ENCODE assay signal across 23 mouse cellular contexts in genomic region chr1:37675444-37675843, GRCm38 (mm10). TPM values are rescaled to one million over a fixed set of nuclear protein-coding genes. Genes with fewer than 3 reads are reported as not detected.
DNase-seq lines count a peak whose midpoint lies in the region; ATAC-seq and TF ChIP-seq lines count a peak whose summit lies in the region.
"Had no signal": no experiment of that assay in that cellular context is flagged by ENCODE, and none has a peak within 500 bp of the region (broad histone marks: within the 10 kb centered on the region; RNA-seq: fewer than 3 reads in every experiment).

No protein-coding gene starts in this region.

- H3K36me3 ChIP-seq in intestine, postnatal 0 days (ENCODE audit: control insufficient read depth, insufficient read depth) = no peaks in the 10 kb centered on the region
- H3K36me3 ChIP-seq in intestine, embryonic 16.5 days (ENCODE audit: control insufficient read depth, insufficient read depth, low read length) = no peaks in the 10 kb centered on the region
- no peaks in the 10 kb centered on the region for H3K36me3 ChIP-seq in lung, postnatal 0 days (ENCODE audit: insufficient read depth, low read length)
- H3K36me3 ChIP-seq in stomach, postnatal 0 days (ENCODE audit: control insufficient read depth, insufficient read depth, low read length) = no peaks in the 10 kb centered on the region
- H3K36me3 ChIP-seq: embryonic facial prominence, embryonic 15.5 days; heart, embryonic 15.5 days; hindbrain, embryonic 13.5 days; midbrain, embryonic 10.5 days; neural tube, embryonic 15.5 days had no signal

- H3K27me3 ChIP-seq in intestine, postnatal 0 days (replicated peaks; ENCODE audit: control insufficient read depth, insufficient read depth, low read length) = no peaks in the 10 kb centered on the region
- no peaks in the 10 kb centered on the region for H3K27me3 ChIP-seq in intestine, embryonic 16.5 days (replicated peaks; ENCODE audit: control insufficient read depth, insufficient read depth, low read length)
- no peaks in the 10 kb centered on the region for H3K27me3 ChIP-seq in lung, postnatal 0 days (replicated peaks; ENCODE audit: insufficient read depth, low read length)
- H3K27me3 ChIP-seq in stomach, postnatal 0 days (ENCODE audit: control insufficient read depth, insufficient read depth, low read length) = no peaks in the 10 kb centered on the region
- H3K27me3 ChIP-seq: embryonic facial prominence, embryonic 15.5 days; heart, embryonic 15.5 days had no signal

- no peak for TF ChIP-seq EP300 in lung, postnatal 0 days (IDR thresholded peaks at IDR 0.05)
- no peak for TF ChIP-seq EP300 in stomach, postnatal 0 days (optimal IDR thresholded peaks at IDR 0.05)

- no peak overlapping the region for H3K4me2 ChIP-seq in intestine, postnatal 0 days (replicated peaks; ENCODE audit: low read depth)
- no peak overlapping the region for H3K4me2 ChIP-seq in intestine, embryonic 16.5 days (ENCODE audit: low read depth, low read length)
- no peak overlapping the region for H3K4me2 ChIP-seq in lung, postnatal 0 days (replicated peaks; ENCODE audit: low read depth, low read length)
- no peak overlapping the region for H3K4me2 ChIP-seq in stomach, postnatal 0 days (replicated peaks; ENCODE audit: low read depth)
- H3K4me2 ChIP-seq: embryonic facial prominence, embryonic 15.5 days; heart, embryonic 15.5 days; hindbrain, embryonic 13.5 days; neural tube, embryonic 15.5 days had no signal

- peak; percentile 49 for TF ChIP-seq CTCF in intestine, postnatal 0 days (IDR thresholded peaks at IDR 0.05; ENCODE audit: low read depth)
- TF ChIP-seq CTCF in lung, postnatal 0 days (IDR thresholded peaks at IDR 0.05) = peak; percentile 28; the same call in 1 of the 2 replicates
- peak; percentile 44; the same call in 1 of the 2 replicates for TF ChIP-seq CTCF in stomach, postnatal 0 days (IDR thresholded peaks at IDR 0.05; ENCODE audit: low read depth)

- no peak for DNase-seq in lung, postnatal 0 days (ENCODE audit: low spot score)
- no peak for DNase-seq in lung, postnatal 36 days
- peak; percentile 76 for DNase-seq in ES-CJ7 (ENCODE audit: low read depth, low spot score)
- DNase-seq in stomach, postnatal 0 days (ENCODE audit: low spot score) = no peak
- DNase-seq in T-cell, adult 2 months (ENCODE audit: low spot score) = no peak
- DNase-seq: adrenal gland, postnatal 10 days; cerebellum, adult 8-10 months; cerebellum, postnatal 36 days; embryo, embryonic 11 days; gastrocnemius, postnatal 10 days; heart, postnatal 36 days; kidney, adult 2 months; lung, adult 18-20 months had no signal

- 0 out of 2 replicates have a peak, but pooled peaks cover 5% of the 10 kb centered on the region for H3K4me1 ChIP-seq in intestine, postnatal 0 days (replicated peaks; ENCODE audit: control insufficient read depth, insufficient read depth, low read length)
- H3K4me1 ChIP-seq in intestine, embryonic 16.5 days (ENCODE audit: control insufficient read depth, insufficient read depth, low read length) = peaks cover 10% of the 10 kb centered on the region; the same call in 1 of the 2 replicates
- H3K4me1 ChIP-seq in lung, postnatal 0 days (ENCODE audit: insufficient read depth, low read depth, low read length) = no peaks in the 10 kb centered on the region
- no peaks in the 10 kb centered on the region for H3K4me1 ChIP-seq in stomach, postnatal 0 days (replicated peaks; ENCODE audit: control insufficient read depth, insufficient read depth)
- H3K4me1 ChIP-seq: embryonic facial prominence, embryonic 15.5 days; hindbrain, embryonic 13.5 days; midbrain, embryonic 10.5 days had no signal

- no peak overlapping the region for H3K4me3 ChIP-seq in intestine, postnatal 0 days (ENCODE audit: low read depth, low read length)
- H3K4me3 ChIP-seq in intestine, embryonic 16.5 days (ENCODE audit: low read length) = no peak overlapping the region
- no peak overlapping the region for H3K4me3 ChIP-seq in lung, postnatal 0 days (ENCODE audit: low read depth, low read length)
- H3K4me3 ChIP-seq in stomach, postnatal 0 days (ENCODE audit: low read depth, low read length) = no peak overlapping the region
- H3K4me3 ChIP-seq: embryonic facial prominence, embryonic 15.5 days; heart, embryonic 15.5 days; hindbrain, embryonic 13.5 days; midbrain, embryonic 10.5 days; neural tube, embryonic 15.5 days had no signal

- WGBS in intestine, postnatal 0 days = 69% methylated on average over 6 of the region's 6 CpGs
- WGBS in intestine, embryonic 16.5 days = 61% methylated on average over 6 of the region's 6 CpGs
- WGBS in lung, postnatal 0 days = 58% methylated on average over 6 of the region's 6 CpGs
- WGBS in stomach, postnatal 0 days = 56% methylated on average over 6 of the region's 6 CpGs

- H3K27ac ChIP-seq in intestine, postnatal 0 days (ENCODE audit: low read depth, low read length) = no peak overlapping the region
- no peak overlapping the region for H3K27ac ChIP-seq in intestine, embryonic 16.5 days (ENCODE audit: low read length)
- no peak overlapping the region for H3K27ac ChIP-seq in lung, postnatal 0 days (ENCODE audit: low read length)
- no peak overlapping the region for H3K27ac ChIP-seq in stomach, postnatal 0 days (replicated peaks)
- H3K27ac ChIP-seq: embryonic facial prominence, embryonic 15.5 days; heart, embryonic 15.5 days; hindbrain, embryonic 13.5 days; kidney, postnatal 0 days; midbrain, embryonic 10.5 days; neural tube, embryonic 15.5 days had no signal

- H3K9ac ChIP-seq in intestine, postnatal 0 days (ENCODE audit: low read depth, low read length) = no peak overlapping the region
- no peak overlapping the region for H3K9ac ChIP-seq in intestine, embryonic 16.5 days (ENCODE audit: low read depth, low read length)
- H3K9ac ChIP-seq in lung, postnatal 0 days (replicated peaks; ENCODE audit: low read depth) = no peak overlapping the region
- H3K9ac ChIP-seq in stomach, postnatal 0 days (ENCODE audit: low read length) = no peak overlapping the region
- H3K9ac ChIP-seq: embryonic facial prominence, embryonic 15.5 days; heart, embryonic 15.5 days; hindbrain, embryonic 13.5 days; neural tube, embryonic 15.5 days had no signal

- no peak for ATAC-seq in intestine, postnatal 0 days
- no peak for ATAC-seq in intestine, embryonic 16.5 days
- ATAC-seq in lung, postnatal 0 days = no peak
- no peak for ATAC-seq in stomach, postnatal 0 days (ENCODE audit: low FRiP score, low TSS enrichment)
- ATAC-seq: activated CD4-positive, CD25-positive, alpha-beta regulatory T cell, adult 4 months; forebrain, embryonic 16.5 days had no signal

- H3K9me3 ChIP-seq in intestine, postnatal 0 days (ENCODE audit: control insufficient read depth) = no peaks in the 10 kb centered on the region
- no peaks in the 10 kb centered on the region for H3K9me3 ChIP-seq in intestine, embryonic 16.5 days (ENCODE audit: control insufficient read depth, low read length)
- no peaks in the 10 kb centered on the region for H3K9me3 ChIP-seq in lung, postnatal 0 days (ENCODE audit: low read length)
- H3K9me3 ChIP-seq in stomach, postnatal 0 days (ENCODE audit: control insufficient read depth, low read length) = no peaks in the 10 kb centered on the region
- H3K9me3 ChIP-seq: embryonic facial prominence, embryonic 15.5 days; heart, embryonic 15.5 days; hindbrain, embryonic 13.5 days; midbrain, embryonic 10.5 days; neural tube, embryonic 15.5 days had no signal

RNA-seq across cellular contexts. Expression of gene 2010300C02Rik, which starts 44.4 kb away (rescaled TPM):
- 7.2 and 7.8 TPM in 2 replicates for polyA plus RNA-seq in intestine, postnatal 0 days (2015; fragmentation: Nextera tagmentation; extraction: Ambion mirVana)
- 11.1 and 12.6 TPM in 2 replicates for polyA plus RNA-seq in intestine, embryonic 16.5 days (2015; fragmentation: Nextera tagmentation; extraction: Ambion mirVana)
- 9.2 TPM in 2 replicates for polyA plus RNA-seq in lung, postnatal 0 days (2015; fragmentation: Nextera tagmentation; extraction: Ambion mirVana)
- 7.5 and 8.5 TPM in 2 replicates for polyA plus RNA-seq in stomach, postnatal 0 days (2015; fragmentation: Nextera tagmentation; extraction: Ambion mirVana)
